Mouse (Mus musculus) small intestine, adult 2 months (tissue): Measurements from ENCODE around the gene Clock. TPM values are rescaled to one million over a fixed set of nuclear protein-coding genes. Genes with fewer than 3 reads are reported as not detected.
A peak's percentile ranks its signal among the peaks of the same experiment; 100 is the strongest.

Experiments
- H3K27ac ChIP-seq: fragments of 200-500 bp; 2 replicates; pipeline ENCODE4 v1.5.1; 2012; ENCODE audit warnings: low read depth, low read length, control low read depth, inconsistent platforms; ENCODE audit not compliant: insufficient read depth
- H3K27me3 ChIP-seq: fragments of 200-500 bp; 2 replicates; pipeline ENCODE4 v1.6.1; 2012; ENCODE audit warnings: mild to moderate bottlenecking, moderate library complexity, low read length, inconsistent platforms; ENCODE audit not compliant: control insufficient read depth, insufficient read depth
- H3K36me3 ChIP-seq: fragments of 200-500 bp; 2 replicates; pipeline ENCODE4 v1.6.1; 2012; ENCODE audit warnings: mild to moderate bottlenecking, low read length, control low read depth, inconsistent platforms; ENCODE audit not compliant: control insufficient read depth, insufficient read depth
- H3K4me1 ChIP-seq: fragments of 200-500 bp; 2 replicates; pipeline ENCODE4 v1.6.1; 2012; ENCODE audit warnings: low read length, inconsistent platforms, mixed read lengths; ENCODE audit not compliant: control insufficient read depth, insufficient read depth, insufficient read length
- H3K4me3 ChIP-seq: fragments of 200-500 bp; 2 replicates; pipeline ENCODE4 v1.5.1; 2012; ENCODE audit warnings: low read depth, mild to moderate bottlenecking, control low read depth, inconsistent platforms, low read length, moderate library complexity
- CTCF ChIP-seq: fragments of 200-500 bp; IDR thresholded peaks from 2 replicates; pipeline ENCODE4 v1.5.1; 2012; ENCODE audit warnings: low read depth, mild to moderate bottlenecking, control low read depth, inconsistent platforms, low read length, moderate library complexity, mixed read lengths; ENCODE audit not compliant: insufficient replicate concordance, insufficient read length; ENCODE audit errors: extremely low read depth
- POLR2A ChIP-seq: fragments of 200-500 bp; IDR thresholded peaks from 2 replicates; pipeline ENCODE4 v1.6.1; 2012; ENCODE audit warnings: low read depth, mild to moderate bottlenecking, control low read depth, inconsistent platforms, low read length, moderate library complexity
- WGBS: fragments of 180-500 bp; shearing (Covaris S2); methylation state at CpG from one replicate; pipeline ENCODE4 v1.1.7; 2018; 5-methylcytosine and 5-hydroxymethylcytosine counted together
- polyA plus RNA-seq: library from polyadenylated mRNA; depleted of rRNA; stranded (reverse); fragments of >200 nt; gene quantifications from 2 replicates; pipeline ENCODE4 v1.2.3, GENCODE M21; 2012

Gene Clock
- polyA plus RNA-seq, 1 experiment, result 12.3 TPM

GRCm38 (mm10) chr5:76330953-76331352, 26.4 kb upstream of the Clock start, which contains the start of gene Pdcl2:
Gene Pdcl2 (minus strand): TSS chr5:76331156.
- Histone ChIP-seq H3K27me3 (no peaks in the 10 kb centered on the region), H3K27ac (no peak within 1 kb of the TSS), H3K4me1 (no peaks in the 10 kb centered on the region), H3K36me3 (no peaks in the 10 kb centered on the region), H3K4me3 (no peak within 1 kb of the TSS)
- WGBS, result 91% methylated on average over 7 of the region's 7 CpGs
- TF ChIP-seq CTCF, result no peak
- no peak for TF ChIP-seq POLR2A

GRCm38 (mm10) chr5:76327296-76327695, 22.7 kb upstream of the Clock start:
- Histone ChIP-seq H3K4me1 (no peaks in the 10 kb centered on the region), H3K27me3 (no peaks in the 10 kb centered on the region), H3K36me3 (no peaks in the 10 kb centered on the region), H3K4me3 (no peak overlapping the region), H3K27ac (no peak overlapping the region)
- WGBS, result 19% methylated on average over 2 of the region's 2 CpGs
- TF ChIP-seq CTCF (no peak), POLR2A (no peak)

- Histone ChIP-seq H3K27ac (no peak overlapping the region), H3K27me3 (no peaks in the 10 kb centered on the region), H3K36me3 (no peaks in the 10 kb centered on the region), H3K4me3 (no peak overlapping the region), H3K4me1 (no peaks in the 10 kb centered on the region; the same call in 1 of the 2 replicates)
- no peak for TF ChIP-seq POLR2A
- TF ChIP-seq CTCF, result no peak
- 93% methylated on average over 4 of the region's 4 CpGs for WGBS
Observed at GRCm38 (mm10) chr5:76325113-76325512, 20.5 kb upstream of the Clock start.

GRCm38 (mm10) chr5:76321249-76322196, 16.9 kb upstream of the Clock start:
- WGBS, result 50% methylated on average over 11 of the region's 11 CpGs
- Histone ChIP-seq H3K36me3 (no peaks in the 10 kb centered on the region), H3K4me3 (no peak overlapping the region), H3K27me3 (no peaks in the 10 kb centered on the region), H3K4me1 (no peaks in the 10 kb centered on the region; the same call in 1 of the 2 replicates), H3K27ac (no peak overlapping the region)
- TF ChIP-seq CTCF (no peak), POLR2A (no peak)

- Histone ChIP-seq H3K36me3 (no peaks in the 10 kb centered on the region), H3K27me3 (no peaks in the 10 kb centered on the region), H3K4me3 (no peak overlapping the region), H3K4me1 (peaks cover 5% of the 10 kb centered on the region; the same call in 1 of the 2 replicates), H3K27ac (no peak overlapping the region)
- no peak for TF ChIP-seq POLR2A
- no peak for TF ChIP-seq CTCF
- WGBS, result 57% methylated on average over 2 of the region's 2 CpGs
Observed at GRCm38 (mm10) chr5:76308206-76308605, 3.6 kb upstream of the Clock start.

- 25% methylated on average over 3 of the region's 3 CpGs for WGBS
- Histone ChIP-seq H3K27me3 (no peaks in the 10 kb centered on the region), H3K27ac (peak overlapping the region; percentile 94; the same call in 1 of the 2 replicates), H3K4me1 (peaks cover 5% of the 10 kb centered on the region; the same call in 1 of the 2 replicates), H3K4me3 (no peak overlapping the region), H3K36me3 (no peaks in the 10 kb centered on the region)
- no peak for TF ChIP-seq POLR2A
- TF ChIP-seq CTCF, result no peak
Observed at GRCm38 (mm10) chr5:76306261-76306660, 1.7 kb upstream of the Clock start.

- TF ChIP-seq CTCF (no peak), POLR2A (no peak; the same call in 1 of the 2 replicates)
- no peaks in the 10 kb centered on the region for H3K27me3 ChIP-seq
- H3K4me1 ChIP-seq, result peaks cover 5% of the 10 kb centered on the region; the same call in 1 of the 2 replicates
- peak overlapping the region; percentile 46 for H3K4me3 ChIP-seq
- no peaks in the 10 kb centered on the region for H3K36me3 ChIP-seq
- 12% methylated on average over 8 of the region's 8 CpGs for WGBS
- peak overlapping the region; percentile 94 for H3K27ac ChIP-seq
Observed at GRCm38 (mm10) chr5:76305616-76306015, 1.0 kb upstream of the Clock start.
